Mouse (Mus musculus): ENCODE data around the gene Crim1. TPM values are rescaled to one million over a fixed set of nuclear protein-coding genes. Genes with fewer than 3 reads are reported as not detected.

Gene Crim1
- polyA plus RNA-seq, 1 experiment from 2014 or later, result 7.0 TPM

DNA sequence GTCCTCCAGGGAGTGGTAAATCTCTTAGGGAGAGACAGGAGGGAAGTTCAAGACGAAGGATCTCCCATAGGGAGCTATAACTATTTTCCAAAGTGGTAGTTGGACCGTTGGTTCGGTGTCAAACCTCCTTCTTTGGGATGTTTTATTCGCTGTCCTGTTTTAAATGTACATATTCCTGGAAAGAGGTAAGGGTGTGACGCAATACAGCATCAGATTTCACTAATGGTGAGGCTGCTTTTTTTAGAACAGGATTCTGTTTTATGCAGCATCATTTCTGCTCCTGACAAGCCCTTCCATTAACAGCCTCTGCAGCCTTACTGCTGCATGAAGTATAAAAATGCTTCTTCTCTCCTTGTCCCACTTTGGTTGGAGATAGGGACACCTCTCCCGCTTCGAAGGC, 95.9 kb downstream of the Crim1 start:
- ATAC-seq (ENCODE audit: low FRiP score, low read depth), result no peak
- no peak overlapping the region for H3K9ac ChIP-seq

GRCm38 (mm10) chr17:78298140-78298539, 98.1 kb downstream of the Crim1 start:
- Histone ChIP-seq H3K4me3 (no peak overlapping the region), H3K4me1 (peaks cover 4% of the 10 kb centered on the region), H3K36me3 (peaks cover 19% of the 10 kb centered on the region), H3K4me2 (replicated peaks) (no peak overlapping the region), H3K9me3 (no peaks in the 10 kb centered on the region), H3K9ac (no peak overlapping the region), H3K27ac (no peak overlapping the region), H3K27me3 (no peaks in the 10 kb centered on the region)
- ATAC-seq (ENCODE audit: low FRiP score, low read depth), result no peak
- WGBS, result 89% methylated on average over 5 of the region's 5 CpGs

More for the DNA sequence above, 95.9 kb downstream of the Crim1 start:
- peaks cover 4% of the 10 kb centered on the region for H3K4me1 ChIP-seq
- peaks cover 25% of the 10 kb centered on the region for H3K36me3 ChIP-seq
- WGBS, result 80% methylated on average over 7 of the region's 7 CpGs
- H3K4me2 ChIP-seq (replicated peaks), result no peak overlapping the region
- no peak overlapping the region for H3K27ac ChIP-seq
- H3K9me3 ChIP-seq, result no peaks in the 10 kb centered on the region
- H3K4me3 ChIP-seq, result no peak overlapping the region
- H3K27me3 ChIP-seq, result no peaks in the 10 kb centered on the region

GRCm38 (mm10) chr17:78298967-78299540, 99.0 kb downstream of the Crim1 start:
- H3K4me1 ChIP-seq, result peaks cover 4% of the 10 kb centered on the region
- H3K9ac ChIP-seq, result no peak overlapping the region
- no peaks in the 10 kb centered on the region for H3K9me3 ChIP-seq
- no peak overlapping the region for H3K27ac ChIP-seq
- H3K4me3 ChIP-seq, result no peak overlapping the region
- peaks cover 27% of the 10 kb centered on the region for H3K36me3 ChIP-seq
- ATAC-seq (ENCODE audit: low FRiP score, low read depth), result peak; percentile 24; the same call in 1 of the 2 replicates
- H3K27me3 ChIP-seq, result no peaks in the 10 kb centered on the region
- no peak overlapping the region for H3K4me2 ChIP-seq (replicated peaks)
- 49% methylated on average over 8 of the region's 8 CpGs for WGBS

DNA sequence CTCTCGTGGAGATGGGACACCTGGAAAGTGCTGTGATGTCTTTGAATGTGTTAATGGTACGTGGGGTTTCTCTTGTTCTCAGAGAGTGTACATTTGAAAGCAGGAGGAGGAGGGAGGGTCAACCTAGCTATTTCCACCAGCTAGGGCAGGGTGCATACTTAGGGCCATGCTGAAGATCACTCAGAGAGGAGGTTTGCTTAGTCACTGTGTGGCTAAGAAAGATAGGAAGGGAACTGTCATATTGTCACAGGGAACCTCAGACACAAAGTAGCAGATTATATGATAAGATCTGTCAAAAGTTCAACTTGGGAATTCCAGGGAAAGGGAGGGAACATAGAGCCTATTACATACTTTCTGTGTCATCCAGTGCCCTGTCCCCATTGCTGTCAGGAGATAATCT, 103.0 kb downstream of the Crim1 start:
- Histone ChIP-seq H3K4me3 (no peak overlapping the region), H3K27me3 (no peaks in the 10 kb centered on the region), H3K36me3 (peaks cover 41% of the 10 kb centered on the region), H3K9ac (no peak overlapping the region), H3K27ac (no peak overlapping the region), H3K4me2 (replicated peaks) (no peak overlapping the region), H3K9me3 (no peaks in the 10 kb centered on the region), H3K4me1 (peaks cover 4% of the 10 kb centered on the region)
- WGBS, result 91% methylated on average over 2 of the region's 2 CpGs
- ATAC-seq (ENCODE audit: low FRiP score, low read depth), result no peak

DNA sequence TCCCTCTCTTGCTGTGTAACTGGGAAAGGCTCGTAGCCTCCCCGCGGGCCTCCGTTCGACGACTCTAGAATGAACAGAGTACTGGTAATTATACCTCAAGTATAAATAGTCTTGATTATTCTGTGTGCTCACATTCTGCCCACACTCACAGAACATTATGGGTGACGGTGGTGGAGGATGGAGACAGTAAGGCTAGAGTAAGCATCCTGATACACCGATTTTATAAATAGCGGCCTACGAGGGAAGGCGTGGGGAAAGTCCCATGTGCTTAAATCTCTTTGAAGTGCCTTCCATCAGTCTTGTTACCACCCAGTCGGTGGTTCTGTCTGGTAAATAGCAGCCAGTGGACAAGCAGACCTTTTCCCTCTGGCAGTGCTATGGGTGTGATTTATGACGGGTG, 104.0 kb downstream of the Crim1 start:
- Histone ChIP-seq H3K4me2 (replicated peaks) (no peak overlapping the region), H3K4me3 (no peak overlapping the region), H3K27me3 (no peaks in the 10 kb centered on the region), H3K36me3 (peaks cover 49% of the 10 kb centered on the region), H3K9ac (no peak overlapping the region), H3K4me1 (peaks cover 2% of the 10 kb centered on the region), H3K9me3 (no peaks in the 10 kb centered on the region), H3K27ac (no peak overlapping the region)
- WGBS, result 76% methylated on average over 13 of the region's 13 CpGs
- ATAC-seq (ENCODE audit: low FRiP score, low read depth), result no peak

GRCm38 (mm10) chr17:78306434-78306833, 106.4 kb downstream of the Crim1 start:
- H3K4me1 ChIP-seq, result no peaks in the 10 kb centered on the region
- 94% methylated on average over 9 of the region's 9 CpGs for WGBS
- no peak overlapping the region for H3K4me2 ChIP-seq (replicated peaks)
- no peak for ATAC-seq (ENCODE audit: low FRiP score, low read depth)
- no peaks in the 10 kb centered on the region for H3K27me3 ChIP-seq
- peaks cover 52% of the 10 kb centered on the region for H3K36me3 ChIP-seq
- H3K9ac ChIP-seq, result no peak overlapping the region
- H3K4me3 ChIP-seq, result no peak overlapping the region
- no peak overlapping the region for H3K27ac ChIP-seq
- H3K9me3 ChIP-seq, result no peaks in the 10 kb centered on the region

- no peak for ATAC-seq (ENCODE audit: low FRiP score, low read depth)
- 95% methylated on average over 9 of the region's 9 CpGs for WGBS
- H3K4me1 ChIP-seq, result no peaks in the 10 kb centered on the region
Observed at GRCm38 (mm10) chr17:78308221-78308620, 108.2 kb downstream of the Crim1 start.

GRCm38 (mm10) chr17:78313006-78313405, 113.0 kb downstream of the Crim1 start:
- Histone ChIP-seq H3K9ac (no peak overlapping the region), H3K4me3 (no peak overlapping the region), H3K9me3 (no peaks in the 10 kb centered on the region), H3K27ac (no peak overlapping the region), H3K27me3 (no peaks in the 10 kb centered on the region), H3K4me1 (no peaks in the 10 kb centered on the region), H3K36me3 (peaks cover 53% of the 10 kb centered on the region), H3K4me2 (replicated peaks) (no peak overlapping the region)
- ATAC-seq (ENCODE audit: low FRiP score, low read depth), result no peak
- 92% methylated on average over 12 of the region's 12 CpGs for WGBS

More at GRCm38 (mm10) chr17:78308221-78308620, 108.2 kb downstream of the Crim1 start:
- Histone ChIP-seq H3K27me3 (no peaks in the 10 kb centered on the region), H3K9me3 (no peaks in the 10 kb centered on the region), H3K9ac (no peak overlapping the region), H3K4me2 (replicated peaks) (no peak overlapping the region), H3K36me3 (peaks cover 49% of the 10 kb centered on the region), H3K27ac (no peak overlapping the region), H3K4me3 (no peak overlapping the region)

GRCm38 (mm10) chr17:78313612-78314011, 113.6 kb downstream of the Crim1 start:
- Histone ChIP-seq H3K9me3 (no peaks in the 10 kb centered on the region), H3K9ac (no peak overlapping the region), H3K4me1 (no peaks in the 10 kb centered on the region), H3K27ac (no peak overlapping the region), H3K4me3 (no peak overlapping the region), H3K27me3 (no peaks in the 10 kb centered on the region), H3K36me3 (peaks cover 49% of the 10 kb centered on the region), H3K4me2 (replicated peaks) (no peak overlapping the region)
- ATAC-seq (ENCODE audit: low FRiP score, low read depth), result no peak
- WGBS, result 66% methylated on average over 5 of the region's 5 CpGs

- Histone ChIP-seq H3K4me1 (no peaks in the 10 kb centered on the region), H3K27me3 (no peaks in the 10 kb centered on the region), H3K4me2 (replicated peaks) (no peak overlapping the region), H3K9me3 (no peaks in the 10 kb centered on the region), H3K27ac (no peak overlapping the region; the same call in 1 of the 2 replicates), H3K9ac (no peak overlapping the region), H3K4me3 (no peak overlapping the region), H3K36me3 (peaks cover 54% of the 10 kb centered on the region)
- no peak for ATAC-seq (ENCODE audit: low FRiP score, low read depth)
- 61% methylated on average over 11 of the region's 11 CpGs for WGBS
Observed at GRCm38 (mm10) chr17:78315659-78316058, 115.6 kb downstream of the Crim1 start.

DNA sequence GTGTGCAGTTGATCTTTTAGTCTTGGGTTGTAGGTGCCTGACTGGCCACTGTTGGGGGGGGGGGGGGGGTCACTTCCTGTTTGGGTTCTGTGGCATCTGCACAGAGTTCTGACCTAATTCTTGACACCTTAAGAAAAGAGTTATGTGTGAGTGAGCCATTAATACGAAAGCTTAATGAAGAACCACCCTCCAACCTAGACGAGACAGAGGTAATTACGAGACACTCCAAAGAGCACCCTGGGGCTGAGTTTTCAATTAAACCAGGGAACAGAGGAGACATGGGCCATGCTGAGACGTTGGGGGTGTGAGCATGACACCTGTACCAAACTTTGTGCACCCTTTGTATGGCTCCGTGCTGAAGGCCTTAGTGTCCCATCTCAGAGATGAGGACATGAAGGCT, 117.3 kb downstream of the Crim1 start:
- WGBS, result 42% methylated on average over 5 of the region's 5 CpGs
- no peak overlapping the region for H3K4me2 ChIP-seq (replicated peaks)
- no peak for ATAC-seq (ENCODE audit: low FRiP score, low read depth)
- H3K9me3 ChIP-seq, result no peaks in the 10 kb centered on the region
- no peak overlapping the region for H3K27ac ChIP-seq
- H3K27me3 ChIP-seq, result no peaks in the 10 kb centered on the region
- H3K36me3 ChIP-seq, result peaks cover 54% of the 10 kb centered on the region
- no peak overlapping the region for H3K4me3 ChIP-seq
- H3K9ac ChIP-seq, result no peak overlapping the region
- peaks cover 3% of the 10 kb centered on the region; the same call in 1 of the 2 replicates for H3K4me1 ChIP-seq

DNA sequence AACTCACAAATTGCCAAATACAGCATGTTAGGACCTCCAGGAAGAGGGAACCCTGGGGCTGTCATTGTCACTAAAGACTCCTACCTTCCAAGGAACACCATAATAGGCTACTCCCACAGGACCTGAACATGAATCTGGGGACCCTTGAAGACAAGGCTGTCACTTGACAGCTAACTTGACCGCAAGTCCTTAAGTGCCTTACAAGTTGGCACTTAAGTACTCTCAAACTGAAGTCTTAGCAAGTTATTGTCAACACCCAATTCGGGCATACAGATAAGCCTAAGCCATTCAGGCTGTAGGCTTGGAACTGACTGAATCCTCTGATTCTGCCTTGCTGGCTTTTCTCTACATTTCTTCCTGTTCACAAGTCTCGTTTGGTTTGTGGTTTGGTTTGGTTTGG, 118.8 kb downstream of the Crim1 start:
- Histone ChIP-seq H3K36me3 (peaks cover 45% of the 10 kb centered on the region), H3K27ac (no peak overlapping the region), H3K4me1 (peaks cover 11% of the 10 kb centered on the region; the same call in 1 of the 2 replicates), H3K4me3 (no peak overlapping the region), H3K9ac (no peak overlapping the region), H3K9me3 (no peaks in the 10 kb centered on the region), H3K4me2 (replicated peaks) (no peak overlapping the region), H3K27me3 (no peaks in the 10 kb centered on the region)
- 87% methylated on average over 3 of the region's 3 CpGs for WGBS
- no peak for ATAC-seq (ENCODE audit: low FRiP score, low read depth)

GRCm38 (mm10) chr17:78321216-78321835, 121.3 kb downstream of the Crim1 start:
- no peak overlapping the region for H3K9ac ChIP-seq
- 81% methylated on average over 11 of the region's 11 CpGs for WGBS
- H3K36me3 ChIP-seq, result peaks cover 42% of the 10 kb centered on the region
- H3K27ac ChIP-seq, result no peak overlapping the region
- no peaks in the 10 kb centered on the region for H3K27me3 ChIP-seq
- H3K4me1 ChIP-seq, result peaks cover 11% of the 10 kb centered on the region; the same call in 1 of the 2 replicates
- no peaks in the 10 kb centered on the region for H3K9me3 ChIP-seq
- H3K4me2 ChIP-seq (replicated peaks), result no peak overlapping the region
- no peak for ATAC-seq (ENCODE audit: low FRiP score, low read depth)
- no peak overlapping the region for H3K4me3 ChIP-seq

Measured in limb, embryonic 13.5 days (tissue).